Mouse (Mus musculus): ENCODE data around the gene Dmac2. TPM values are rescaled to one million over a fixed set of nuclear protein-coding genes. Genes with fewer than 3 reads are reported as not detected.

The Dmac2 gene
- polyA plus RNA-seq, 1 experiment from 2014 or later: 48.5 TPM

DNA sequence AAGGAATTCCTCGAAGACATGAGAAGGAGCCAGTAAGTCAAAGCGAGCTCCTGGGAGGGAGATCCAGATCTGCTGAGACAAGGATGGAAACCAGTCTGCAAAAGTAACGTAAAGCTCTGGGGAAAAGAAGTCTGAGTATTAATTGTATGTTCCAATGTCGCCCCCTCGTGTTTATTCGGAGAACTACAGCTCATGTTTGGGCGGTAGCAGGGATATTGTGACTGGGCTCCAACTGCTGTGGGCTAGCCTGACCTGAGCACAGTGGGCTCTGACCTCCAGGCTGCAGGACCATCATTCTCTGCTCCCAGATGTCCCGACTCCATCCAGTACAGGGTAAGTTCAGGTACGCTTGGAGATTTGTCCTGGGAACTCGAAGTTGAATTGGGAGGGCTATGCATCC lies 19.6 kb upstream of the Dmac2 start:
- H3K4me3 ChIP-seq: no peak overlapping the region
- no peak overlapping the region for H3K4me2 ChIP-seq
- H3K27ac ChIP-seq (replicated peaks): no peak overlapping the region
- peaks cover 5% of the 10 kb centered on the region; the same call in 1 of the 2 replicates for H3K4me1 ChIP-seq (replicated peaks)
- 14% methylated on average over 10 of the region's 10 CpGs for WGBS
- no peaks in the 10 kb centered on the region for H3K36me3 ChIP-seq
- no peak overlapping the region for H3K9ac ChIP-seq
- ATAC-seq (ENCODE audit: low FRiP score, low read depth): peak; percentile 69
- H3K9me3 ChIP-seq: no peaks in the 10 kb centered on the region
- H3K27me3 ChIP-seq: 0 out of 2 replicates have a peak, but pooled peaks cover 4% of the 10 kb centered on the region

DNA sequence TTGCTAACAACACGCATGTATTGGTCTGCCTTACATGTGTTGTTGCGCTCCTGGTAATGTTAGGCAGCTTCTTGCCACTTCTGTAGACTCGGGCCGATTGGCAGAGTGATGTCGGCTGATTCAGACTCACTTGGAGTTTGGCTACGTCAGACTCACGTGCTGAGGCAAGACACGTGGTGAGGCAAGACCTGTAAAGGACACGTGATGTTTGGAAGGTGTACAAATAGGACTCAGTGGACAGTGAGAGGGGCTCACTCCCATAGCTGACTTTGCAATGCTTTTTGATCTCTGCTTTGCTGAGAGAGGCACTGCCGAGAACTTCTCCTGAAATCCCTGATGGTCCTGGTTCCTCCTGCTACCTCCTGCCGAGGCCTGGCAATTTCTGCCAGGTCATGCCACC lies 18.5 kb upstream of the Dmac2 start:
- Histone ChIP-seq H3K9me3 (no peaks in the 10 kb centered on the region), H3K36me3 (no peaks in the 10 kb centered on the region), H3K9ac (no peak overlapping the region), H3K4me1 (replicated peaks) (peaks cover 5% of the 10 kb centered on the region; the same call in 1 of the 2 replicates), H3K4me2 (no peak overlapping the region), H3K27me3 (0 out of 2 replicates have a peak, but pooled peaks cover 4% of the 10 kb centered on the region), H3K4me3 (no peak overlapping the region), H3K27ac (replicated peaks) (no peak overlapping the region)
- WGBS: 90% methylated on average over 11 of the region's 11 CpGs
- ATAC-seq (ENCODE audit: low FRiP score, low read depth): no peak

DNA sequence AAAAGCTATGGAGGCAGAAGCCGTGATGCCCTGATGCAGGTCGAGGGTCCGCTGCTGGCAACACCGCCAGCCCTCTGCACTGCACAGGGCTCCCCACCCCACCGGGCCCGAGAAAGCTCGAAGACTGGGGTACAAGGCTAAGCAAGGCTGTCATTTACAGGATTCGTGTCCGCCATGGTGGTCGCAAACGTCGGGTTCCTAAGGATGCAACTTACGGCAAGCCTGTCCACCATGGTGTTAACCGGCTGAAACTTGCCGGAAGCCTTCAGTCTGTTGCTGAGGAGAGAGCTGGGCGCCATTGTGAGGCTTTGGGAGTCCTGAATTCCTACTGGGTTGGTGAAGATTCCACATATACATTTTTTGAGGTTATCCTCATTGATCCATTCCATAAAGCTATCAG lies 17.9 kb upstream of the Dmac2 start:
- Histone ChIP-seq H3K27ac (replicated peaks) (no peak overlapping the region), H3K36me3 (no peaks in the 10 kb centered on the region), H3K4me3 (no peak overlapping the region), H3K4me1 (replicated peaks) (peaks cover 5% of the 10 kb centered on the region; the same call in 1 of the 2 replicates), H3K4me2 (no peak overlapping the region), H3K27me3 (0 out of 2 replicates have a peak, but pooled peaks cover 4% of the 10 kb centered on the region), H3K9me3 (no peaks in the 10 kb centered on the region), H3K9ac (no peak overlapping the region)
- 91% methylated on average over 16 of the region's 16 CpGs for WGBS
- ATAC-seq (ENCODE audit: low FRiP score, low read depth): no peak

DNA sequence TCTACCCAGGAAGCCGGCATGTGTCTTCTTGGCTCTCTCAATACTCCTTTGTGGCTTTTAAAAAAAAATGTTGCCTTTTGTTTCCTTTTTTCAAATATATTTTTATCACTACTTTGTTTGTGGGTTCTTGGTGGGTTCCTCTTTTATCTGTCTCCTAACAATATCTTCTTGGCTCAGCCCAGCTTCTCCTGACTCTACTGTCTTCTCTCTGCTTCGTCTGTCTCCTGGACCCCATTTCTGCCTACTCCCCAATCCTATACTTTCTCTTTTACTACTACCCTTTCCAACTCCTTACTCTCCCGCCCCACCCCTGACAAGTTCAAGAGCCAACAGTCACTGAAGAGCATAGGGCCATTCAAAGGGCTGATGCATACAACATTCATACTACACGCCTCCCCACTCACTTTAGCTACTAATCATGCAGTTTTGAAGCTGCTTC lies 12.6 kb upstream of the Dmac2 start:
- H3K36me3 ChIP-seq: no peaks in the 10 kb centered on the region
- H3K9ac ChIP-seq: no peak overlapping the region
- ATAC-seq (ENCODE audit: low FRiP score, low read depth): no peak
- H3K4me2 ChIP-seq: no peak overlapping the region
- 81% methylated on average over 4 of the region's 4 CpGs for WGBS
- no peaks in the 10 kb centered on the region for H3K4me1 ChIP-seq (replicated peaks)
- H3K4me3 ChIP-seq: no peak overlapping the region
- H3K27me3 ChIP-seq: no peaks in the 10 kb centered on the region
- no peak overlapping the region for H3K27ac ChIP-seq (replicated peaks)
- no peaks in the 10 kb centered on the region for H3K9me3 ChIP-seq

DNA sequence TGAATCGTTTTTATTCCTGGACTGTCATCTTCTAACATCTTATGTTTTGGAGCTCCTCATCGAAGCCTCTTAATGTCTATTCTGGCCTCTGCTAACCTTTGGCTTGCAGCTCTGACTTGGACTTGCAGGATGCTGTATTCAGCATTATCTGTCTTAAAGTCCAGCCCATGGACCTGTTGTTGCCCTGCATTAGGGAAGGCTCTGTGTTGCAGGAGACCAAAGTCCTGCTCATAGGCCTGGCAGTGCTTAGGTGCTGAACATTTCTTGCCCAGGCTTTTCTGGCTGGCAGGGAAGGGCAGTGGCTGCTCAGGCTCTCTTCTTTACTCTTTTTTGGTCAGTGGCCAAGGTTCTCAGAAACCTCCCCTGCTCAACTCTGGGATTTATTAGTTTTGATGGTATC lies 12.0 kb upstream of the Dmac2 start:
- Histone ChIP-seq H3K4me1 (replicated peaks) (no peaks in the 10 kb centered on the region), H3K9me3 (no peaks in the 10 kb centered on the region), H3K36me3 (no peaks in the 10 kb centered on the region), H3K4me3 (no peak overlapping the region), H3K27me3 (no peaks in the 10 kb centered on the region), H3K9ac (no peak overlapping the region), H3K4me2 (no peak overlapping the region), H3K27ac (replicated peaks) (no peak overlapping the region)
- no peak for ATAC-seq (ENCODE audit: low FRiP score, low read depth)
- 80% methylated on average over 2 of the region's 2 CpGs for WGBS

DNA sequence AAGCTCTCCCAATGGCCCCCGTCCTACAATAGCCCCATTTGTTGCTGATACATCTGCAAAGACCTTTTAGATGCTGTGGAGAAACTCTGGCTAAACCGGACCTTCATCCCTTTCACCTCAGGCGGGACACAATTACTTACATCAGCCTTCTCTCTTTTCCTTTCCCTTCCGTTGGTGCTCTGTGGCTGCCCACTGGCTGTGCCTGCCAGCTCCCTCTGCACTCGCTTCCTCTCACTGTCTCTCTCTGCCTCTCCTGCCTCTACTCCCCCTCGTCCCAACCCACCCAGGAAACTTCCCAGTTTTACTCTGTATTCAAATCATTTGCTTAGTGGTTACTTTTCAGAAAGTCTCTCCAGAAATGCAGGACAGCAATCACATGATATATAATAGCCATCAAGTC lies 9.2 kb upstream of the Dmac2 start:
- whole genome bisulfite sequencing: 40% methylated on average over 6 of the region's 6 CpGs
- Histone ChIP-seq H3K4me1 (replicated peaks) (no peaks in the 10 kb centered on the region), H3K9ac (no peak overlapping the region), H3K27ac (replicated peaks) (no peak overlapping the region), H3K4me3 (no peak overlapping the region), H3K4me2 (no peak overlapping the region), H3K36me3 (no peaks in the 10 kb centered on the region), H3K27me3 (no peaks in the 10 kb centered on the region), H3K9me3 (no peaks in the 10 kb centered on the region)
- no peak for ATAC-seq (ENCODE audit: low FRiP score, low read depth)

DNA sequence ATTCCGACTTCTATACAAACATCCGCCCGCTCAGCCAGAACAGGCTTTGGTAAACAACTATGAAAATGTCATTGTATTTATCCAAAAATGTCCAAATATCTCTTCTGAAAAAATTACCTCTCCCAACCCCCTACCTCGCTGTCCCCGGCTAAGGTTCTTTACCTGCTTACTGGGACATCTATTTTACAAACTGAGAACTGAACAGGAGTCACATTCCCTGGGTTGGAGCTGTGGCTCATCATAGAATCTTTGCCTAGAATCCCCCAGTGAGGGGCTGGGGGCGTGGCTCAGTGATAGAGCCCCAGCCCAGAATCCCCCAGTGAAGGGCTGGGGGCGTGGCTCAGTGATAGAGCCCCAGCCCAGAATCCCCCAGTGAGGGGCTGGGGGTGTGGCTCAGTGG lies 7.7 kb upstream of the Dmac2 start:
- H3K27ac ChIP-seq (replicated peaks): no peak overlapping the region
- no peak overlapping the region for H3K9ac ChIP-seq
- H3K4me2 ChIP-seq: no peak overlapping the region
- H3K27me3 ChIP-seq: no peaks in the 10 kb centered on the region
- 50% methylated on average over 7 of the region's 7 CpGs for WGBS
- ATAC-seq (ENCODE audit: low FRiP score, low read depth): no peak
- H3K4me3 ChIP-seq: no peak overlapping the region
- no peaks in the 10 kb centered on the region for H3K4me1 ChIP-seq (replicated peaks)
- H3K9me3 ChIP-seq: no peaks in the 10 kb centered on the region
- no peaks in the 10 kb centered on the region for H3K36me3 ChIP-seq

DNA sequence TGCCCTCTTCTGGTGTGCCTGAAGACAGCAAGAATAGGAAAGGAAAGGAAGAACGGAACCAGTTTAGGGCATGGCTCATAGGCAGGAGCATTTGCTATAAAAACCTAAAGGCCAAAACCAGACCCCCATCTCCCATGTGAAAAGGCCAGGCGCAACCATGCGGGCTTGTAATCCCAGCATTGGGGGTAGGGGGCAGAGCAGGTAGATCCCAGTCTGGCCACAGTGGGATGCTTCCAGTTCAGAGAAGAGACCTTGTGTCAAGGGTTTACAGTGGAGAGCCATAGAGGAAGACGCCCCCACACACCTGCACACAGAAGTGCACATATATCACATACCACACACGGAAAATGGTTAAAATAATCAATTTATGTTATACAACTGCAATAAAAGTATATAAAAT lies 5.1 kb upstream of the Dmac2 start:
- H3K36me3 ChIP-seq: no peaks in the 10 kb centered on the region
- no peak overlapping the region for H3K27ac ChIP-seq (replicated peaks)
- H3K4me3 ChIP-seq: no peak overlapping the region
- WGBS: 85% methylated on average over 5 of the region's 5 CpGs
- no peaks in the 10 kb centered on the region for H3K9me3 ChIP-seq
- no peak overlapping the region for H3K9ac ChIP-seq
- ATAC-seq (ENCODE audit: low FRiP score, low read depth): no peak
- no peaks in the 10 kb centered on the region for H3K27me3 ChIP-seq
- 0 out of 2 replicates have a peak, but pooled peaks cover 3% of the 10 kb centered on the region for H3K4me1 ChIP-seq (replicated peaks)
- no peak overlapping the region for H3K4me2 ChIP-seq

DNA sequence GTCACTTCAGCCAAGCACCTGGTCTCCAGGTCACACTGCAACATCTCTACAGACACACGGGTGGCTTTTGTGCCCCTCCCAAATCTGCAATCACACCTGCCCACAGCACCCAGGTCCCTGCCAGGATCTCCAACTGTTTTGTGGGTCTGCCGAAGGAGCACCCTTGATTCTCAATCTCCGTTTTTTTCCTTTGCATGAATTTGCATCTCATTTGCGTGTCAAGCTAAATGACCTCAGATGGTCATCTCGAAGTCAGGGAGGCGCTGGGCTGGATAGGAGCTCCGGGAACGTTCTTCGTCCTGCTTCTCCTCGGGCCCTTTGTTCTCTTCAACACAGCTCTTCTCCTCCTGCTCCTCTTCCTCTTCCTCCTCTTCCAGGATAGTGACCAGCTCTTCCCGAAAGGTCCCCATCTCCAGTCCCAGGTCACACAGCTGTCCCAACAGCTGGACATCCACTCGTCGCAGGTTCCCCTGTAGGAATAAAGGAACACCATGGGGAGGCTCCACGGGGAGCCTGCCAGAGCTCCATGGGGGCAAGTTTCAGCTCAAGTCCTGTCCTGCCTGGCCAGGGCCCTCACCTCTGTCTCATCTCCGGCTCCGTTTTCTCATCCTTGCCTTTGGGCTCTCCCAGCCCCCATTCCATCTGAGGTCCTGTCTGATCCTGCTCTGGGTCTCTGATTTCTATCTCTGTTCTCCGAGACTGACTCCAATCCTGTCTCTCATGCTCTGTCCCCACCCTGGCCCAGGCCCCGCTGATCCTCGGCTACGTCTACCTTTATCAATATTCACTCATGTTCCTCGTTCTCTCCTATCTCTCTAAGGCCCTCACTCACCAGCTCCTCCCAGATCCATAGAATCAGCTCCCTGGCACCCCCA lies 4.1 kb upstream of the Dmac2 start:
- H3K36me3 ChIP-seq: no peaks in the 10 kb centered on the region
- no peaks in the 10 kb centered on the region for H3K9me3 ChIP-seq
- H3K27me3 ChIP-seq: no peaks in the 10 kb centered on the region
- H3K4me1 ChIP-seq (replicated peaks): peaks cover 9% of the 10 kb centered on the region
- no peak overlapping the region for H3K4me3 ChIP-seq
- H3K9ac ChIP-seq: no peak overlapping the region
- ATAC-seq (ENCODE audit: low FRiP score, low read depth): no peak
- no peak overlapping the region for H3K4me2 ChIP-seq
- 73% methylated on average over 21 of the region's 21 CpGs for WGBS
- H3K27ac ChIP-seq (replicated peaks): no peak overlapping the region

DNA sequence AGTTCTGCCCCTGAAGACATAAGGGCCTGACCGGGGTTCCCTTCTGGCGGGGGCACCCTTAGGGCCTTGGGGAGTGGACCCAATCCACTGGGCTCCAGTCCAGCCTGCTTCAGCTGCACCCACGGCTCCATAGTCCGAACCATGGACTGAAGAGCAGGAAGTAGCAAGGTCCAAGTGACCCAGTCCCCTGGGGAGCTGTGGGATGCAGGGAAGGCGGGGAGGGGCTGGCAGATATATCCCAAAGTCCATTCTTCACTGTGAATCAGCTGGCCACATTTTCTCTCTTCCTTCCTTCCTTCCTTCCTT lies 3.6 kb upstream of the Dmac2 start, which contains the start of gene Erich4:
TSS of gene Erich4 (minus strand) at position 187 of the 306 bp plus-strand sequence.
- Histone ChIP-seq H3K9ac (no peak within 1 kb of the TSS), H3K4me2 (no peak within 1 kb of the TSS), H3K36me3 (no peaks in the 10 kb centered on the region), H3K9me3 (no peaks in the 10 kb centered on the region), H3K4me3 (no peak within 1 kb of the TSS), H3K27ac (replicated peaks) (no peak within 1 kb of the TSS), H3K27me3 (no peaks in the 10 kb centered on the region), H3K4me1 (replicated peaks) (peaks cover 11% of the 10 kb centered on the region)
- WGBS: 81% methylated on average over 5 of the region's 5 CpGs
- no peak for ATAC-seq (ENCODE audit: low FRiP score, low read depth)

DNA sequence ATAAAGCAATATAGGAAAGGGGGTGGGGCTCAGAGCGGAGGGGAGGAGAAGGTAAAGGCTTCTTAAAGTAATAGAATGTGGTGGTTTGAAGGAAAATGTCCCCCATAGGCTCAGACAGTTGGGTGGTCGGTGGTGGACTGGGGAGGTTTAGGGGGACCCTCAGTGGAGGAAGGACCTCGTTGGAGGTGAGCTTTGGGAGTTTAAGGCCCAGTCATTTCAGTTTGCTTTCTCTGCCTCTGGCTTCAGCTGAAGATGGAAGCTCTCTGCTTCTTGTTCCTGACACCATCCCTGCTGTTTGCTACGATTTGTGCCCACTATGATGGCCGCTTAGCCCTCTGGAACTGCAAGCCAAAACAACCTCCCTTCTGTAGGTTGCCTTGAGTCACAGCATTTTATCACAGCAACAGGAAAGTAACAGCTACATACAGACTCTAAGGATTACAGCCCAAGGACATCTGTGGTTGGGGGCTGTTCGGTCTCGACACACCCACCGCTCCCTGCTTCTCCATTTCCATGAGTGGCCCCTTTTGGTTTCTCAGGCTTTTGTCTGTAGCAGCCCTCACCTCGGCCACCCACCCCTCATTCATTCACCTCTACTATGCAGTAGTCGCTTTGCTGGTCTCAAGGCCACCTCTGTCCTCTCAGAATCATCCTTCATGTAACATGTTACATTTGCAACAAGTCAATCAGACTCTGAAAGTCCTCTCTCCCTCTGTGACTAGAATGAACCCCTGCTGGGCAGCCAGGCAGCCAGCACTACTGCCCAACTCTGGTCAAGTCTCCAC lies 1.6 kb upstream of the Dmac2 start:
- Histone ChIP-seq H3K36me3 (no peaks in the 10 kb centered on the region), H3K27ac (replicated peaks) (no peak overlapping the region), H3K9ac (no peak overlapping the region), H3K27me3 (no peaks in the 10 kb centered on the region), H3K4me1 (replicated peaks) (peaks cover 11% of the 10 kb centered on the region), H3K9me3 (no peaks in the 10 kb centered on the region), H3K4me2 (no peak overlapping the region), H3K4me3 (no peak overlapping the region)
- ATAC-seq (ENCODE audit: low FRiP score, low read depth): no peak
- 85% methylated on average over 10 of the region's 10 CpGs for WGBS

DNA sequence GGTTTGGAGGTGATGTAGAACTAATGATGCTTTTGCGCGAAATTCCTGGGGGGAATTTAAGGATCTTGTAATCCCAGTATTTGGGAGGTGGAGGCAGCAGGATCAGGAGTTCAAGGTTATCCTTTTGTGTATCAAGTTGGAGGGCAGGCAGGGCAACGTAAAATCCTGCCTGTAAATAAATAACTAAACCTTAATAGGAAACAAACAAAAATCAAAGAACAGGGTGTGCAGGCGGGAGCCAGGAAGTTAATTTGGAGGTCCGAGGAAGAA lies 443 bp downstream of the Dmac2 start:
- H3K36me3 ChIP-seq: no peaks in the 10 kb centered on the region
- 18% methylated on average over 5 of the region's 5 CpGs for WGBS
- peak overlapping the region; percentile 73 for H3K4me2 ChIP-seq
- H3K9ac ChIP-seq: peak overlapping the region; percentile 61
- peaks cover 11% of the 10 kb centered on the region for H3K4me1 ChIP-seq (replicated peaks)
- ATAC-seq (ENCODE audit: low FRiP score, low read depth): no peak
- H3K9me3 ChIP-seq: no peaks in the 10 kb centered on the region
- no peaks in the 10 kb centered on the region for H3K27me3 ChIP-seq
- H3K4me3 ChIP-seq: peak overlapping the region; percentile 81
- H3K27ac ChIP-seq (replicated peaks): peak overlapping the region; percentile 79
